In the genomic region with DNA sequence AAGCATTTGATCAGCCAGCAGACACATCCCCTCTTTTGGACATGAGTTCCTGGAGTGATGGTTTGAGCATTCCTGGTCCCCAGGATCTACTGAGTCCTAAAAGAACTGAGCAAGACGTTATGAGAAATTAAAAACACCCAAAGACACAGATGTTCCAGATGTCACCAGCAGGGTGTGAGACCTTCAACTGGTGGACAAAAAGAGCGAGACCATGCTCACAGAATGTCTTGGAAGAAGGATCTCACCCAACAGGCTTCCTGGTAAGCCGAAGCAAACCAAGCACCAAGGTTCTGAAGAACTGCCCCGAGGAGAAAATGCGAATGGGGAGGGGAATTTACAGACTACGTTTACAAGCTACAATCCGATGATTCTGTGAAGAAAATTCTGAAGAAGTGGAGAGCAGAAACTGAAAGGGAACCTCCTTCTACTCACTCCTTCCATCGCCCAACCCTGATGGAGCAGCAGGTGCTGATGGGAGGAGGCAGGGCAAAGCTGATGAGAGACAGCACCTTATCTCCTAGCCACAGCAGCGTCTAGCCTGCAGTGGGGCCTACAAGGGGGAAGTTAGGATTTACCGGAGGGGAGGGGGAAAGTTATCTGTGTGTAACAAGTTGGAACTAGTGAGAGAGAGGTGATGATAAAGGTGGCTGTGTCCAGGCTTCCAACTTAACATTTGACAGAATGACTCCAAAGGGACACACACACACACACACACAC, we compare ENCODE assay signal across 11 mouse cellular contexts. TPM values are rescaled to one million over a fixed set of nuclear protein-coding genes. Genes with fewer than 3 reads are reported as not detected.
DNase-seq lines count a peak whose midpoint lies in the region; ATAC-seq and TF ChIP-seq lines count a peak whose summit lies in the region.
"Had no signal": no experiment of that assay in that cellular context is flagged by ENCODE, and none has a peak within 500 bp of the region (broad histone marks: within the 10 kb centered on the region; RNA-seq: fewer than 3 reads in every experiment).

No protein-coding gene starts in this region.

- no peak for DNase-seq in heart, adult 9 months (ENCODE audit: low spot score in 2 of 2)
- peak; percentile 22 for DNase-seq in embryo, embryonic 10.5 days (ENCODE audit: low spot score)
- DNase-seq in liver, embryonic 14.5 days (ENCODE audit: low read depth in 3 of 3, low spot score in 3 of 3): peak; percentile 96 to 97 (median 97)
- DNase-seq in gastrocnemius, adult 8-10 months (ENCODE audit: low spot score in 2 of 2): no peak
- DNase-seq in frontal cortex, postnatal 14 days (ENCODE audit: low spot score in 2 of 2): no peak
- DNase-seq in ovary, postnatal 14 days (ENCODE audit: low spot score): no peak

- no peak overlapping the region for H3K9ac ChIP-seq in heart, embryonic 12.5 days
- peak overlapping the region; percentile 75 for H3K9ac ChIP-seq in liver, embryonic 14.5 days (replicated peaks)
- H3K9ac ChIP-seq in stomach, embryonic 16.5 days (ENCODE audit: low read length): no peak overlapping the region

- H3K27ac ChIP-seq in heart, embryonic 12.5 days (ENCODE audit: poor library complexity, severe bottlenecking): peak overlapping the region; percentile 61; the same call in 1 of the 2 replicates
- H3K27ac ChIP-seq in liver, embryonic 14.5 days: peak overlapping the region; percentile 97
- no peak overlapping the region for H3K27ac ChIP-seq in stomach, embryonic 16.5 days (ENCODE audit: low read length)

- peak; percentile 99 for TF ChIP-seq EP300 in liver, embryonic 14.5 days (IDR thresholded peaks at IDR 0.05; ENCODE audit: low read depth)

- H3K36me3 ChIP-seq in heart, embryonic 12.5 days: no peaks in the 10 kb centered on the region
- H3K36me3 ChIP-seq in liver, embryonic 14.5 days (replicated peaks; ENCODE audit: control insufficient read depth, insufficient read depth, low read depth): no peaks in the 10 kb centered on the region
- H3K36me3 ChIP-seq in stomach, embryonic 16.5 days (ENCODE audit: control insufficient read depth, insufficient read depth, low read length): no peaks in the 10 kb centered on the region

- ATAC-seq in heart, embryonic 12.5 days (ENCODE audit: insufficient number of reproducible peaks, low FRiP score): peak; percentile 96
- ATAC-seq in liver, embryonic 14.5 days (ENCODE audit: insufficient read depth): peak; percentile 97
- peak; percentile 88 for ATAC-seq in stomach, embryonic 16.5 days (ENCODE audit: insufficient read depth, low FRiP score)

- H3K4me3 ChIP-seq in heart, embryonic 12.5 days: no peak overlapping the region
- H3K4me3 ChIP-seq in liver, embryonic 14.5 days (ENCODE audit: insufficient read depth in 1 of 2, low read depth in 2 of 2, low read length in 2 of 2): peak overlapping the region; percentile 58 to 63
- H3K4me3 ChIP-seq in stomach, embryonic 16.5 days (replicated peaks; ENCODE audit: low read length): no peak overlapping the region

- no peaks in the 10 kb centered on the region for H3K9me3 ChIP-seq in heart, embryonic 12.5 days (replicated peaks)
- H3K9me3 ChIP-seq in liver, embryonic 14.5 days (ENCODE audit: control insufficient read depth, low read length): no peaks in the 10 kb centered on the region
- no peaks in the 10 kb centered on the region for H3K9me3 ChIP-seq in stomach, embryonic 16.5 days (replicated peaks; ENCODE audit: control insufficient read depth, low read length)

- WGBS in heart, embryonic 12.5 days: 44% methylated on average over 10 of the region's 10 CpGs
- WGBS in liver, embryonic 14.5 days (ENCODE audit: insufficient replicate concordance): 11% methylated on average over 10 of the region's 10 CpGs
- 60% methylated on average over 10 of the region's 10 CpGs for WGBS in stomach, embryonic 16.5 days

- peak; percentile 57 for TF ChIP-seq CTCF in liver, embryonic 14.5 days (IDR thresholded peaks at IDR 0.05; ENCODE audit: low read depth)

- no peaks in the 10 kb centered on the region for H3K27me3 ChIP-seq in heart, embryonic 12.5 days (replicated peaks)
- H3K27me3 ChIP-seq in liver, embryonic 14.5 days (ENCODE audit: control insufficient read depth, insufficient read depth, low read length): no peaks in the 10 kb centered on the region
- no peaks in the 10 kb centered on the region for H3K27me3 ChIP-seq in stomach, embryonic 16.5 days (ENCODE audit: control insufficient read depth, insufficient read depth, low read length)

- H3K4me1 ChIP-seq in heart, embryonic 12.5 days (replicated peaks): peaks cover 16% of the 10 kb centered on the region
- H3K4me1 ChIP-seq in liver, embryonic 14.5 days (replicated peaks; ENCODE audit: control insufficient read depth in 2 of 2, insufficient read depth in 2 of 2, low read length in 1 of 2): peaks cover 34 to 39% of the 10 kb centered on the region in 2 experiments
- no peaks in the 10 kb centered on the region; the same call in 1 of the 2 replicates for H3K4me1 ChIP-seq in stomach, embryonic 16.5 days (ENCODE audit: control insufficient read depth, insufficient read depth, low read length)

- H3K4me2 ChIP-seq in heart, embryonic 12.5 days: peak overlapping the region; percentile 38
- peak overlapping the region; percentile 80 for H3K4me2 ChIP-seq in liver, embryonic 14.5 days (ENCODE audit: low read depth)
- no peak overlapping the region for H3K4me2 ChIP-seq in stomach, embryonic 16.5 days (ENCODE audit: low read depth, low read length)

RNA-seq across cellular contexts. Expression of gene Samd7, which starts 19.4 kb away (rescaled TPM):
- polyA plus RNA-seq in heart, embryonic 12.5 days (2016; fragmentation: Nextera tagmentation; extraction: Ambion mirVana): not detected in 2 replicates
- 0.02 and 0.07 TPM in 2 replicates for polyA plus RNA-seq in liver, embryonic 14.5 days (2012; rRNA removed)
- 0.04 TPM in 1 of 2 replicates, not detected in the other for polyA plus RNA-seq in liver, embryonic 14.5 days (2014; fragmentation: Nextera tagmentation; extraction: Ambion mirVana)
- polyA plus RNA-seq in stomach, embryonic 16.5 days (2015; fragmentation: Nextera tagmentation; extraction: Ambion mirVana): not detected in 2 replicates
- not detected for total RNA-seq in gastrocnemius, adult 8-10 months (2022)
- total RNA-seq: layer of hippocampus, adult 8-10 months had no signal
- polyA plus RNA-seq: embryonic facial prominence, embryonic 14.5 days; neural tube, embryonic 14.5 days had no signal

RNA-seq across cellular contexts. Expression of gene Sec62, which starts 27.2 kb away (rescaled TPM):
- polyA plus RNA-seq in heart, embryonic 12.5 days (2016; fragmentation: Nextera tagmentation; extraction: Ambion mirVana): 76.7 and 78.7 TPM in 2 replicates
- 16.3 and 24.4 TPM in 2 replicates for polyA plus RNA-seq in liver, embryonic 14.5 days (2012; rRNA removed)
- polyA plus RNA-seq in liver, embryonic 14.5 days (2014; fragmentation: Nextera tagmentation; extraction: Ambion mirVana): 57.7 and 57.8 TPM in 2 replicates
- polyA plus RNA-seq in stomach, embryonic 16.5 days (2015; fragmentation: Nextera tagmentation; extraction: Ambion mirVana): 62.8 and 86.1 TPM in 2 replicates
- 10 to 100 TPM; 27.9 to 37.1 (median 34.8) TPM for total RNA-seq in gastrocnemius, adult 8-10 months (2022)

Comparison
In these comparisons a context has a peak if more than half of its experiments do, and no peak if none do; other contexts are left out.
1. H3K4me3 ChIP-seq: peak in liver, embryonic 14.5 days (2 of 2); none in heart, embryonic 12.5 days (single experiment) and stomach, embryonic 16.5 days (single experiment).
2. DNase-seq: peak in embryo, embryonic 10.5 days (single experiment) and liver, embryonic 14.5 days (3 of 3); none in heart, adult 9 months (0 of 2), gastrocnemius, adult 8-10 months (0 of 2), frontal cortex, postnatal 14 days (0 of 2) and ovary, postnatal 14 days (single experiment).
3. Peak in every context shown above with its lines, with median percentiles within 50 percentile points of each other: ATAC-seq.